Mouse (Mus musculus) intestine, postnatal 0 days (tissue): ENCODE results near the gene Ccdc85c. TPM values are rescaled to one million over a fixed set of nuclear protein-coding genes. Genes with fewer than 3 reads are reported as not detected.

Experiments used
- ATAC-seq: fragments of 200-750 bp; cut with Nextera tagmentation; 2 replicates; pipeline ENCODE4 v1.8.0; 2017; ENCODE audit warnings: mild to moderate bottlenecking, moderate TSS enrichment, moderate library complexity
- H3K27ac ChIP-seq: fragments of 300-500 bp; sonication (generic); 2 replicates; pipeline ENCODE4 v1.5.1; 2014; ENCODE audit warnings: mild to moderate bottlenecking, low read depth, low read length, moderate library complexity
- H3K27me3 ChIP-seq: fragments of 300-500 bp; sonication (generic); replicated peaks from 2 replicates; pipeline ENCODE4 v1.6.1; 2014; ENCODE audit warnings: low read length, mixed read lengths; ENCODE audit not compliant: control insufficient read depth, insufficient read depth
- H3K36me3 ChIP-seq: fragments of 300-500 bp; sonication (generic); 2 replicates; pipeline ENCODE4 v1.6.1; 2014; ENCODE audit warnings: mild to moderate bottlenecking, moderate library complexity; ENCODE audit not compliant: control insufficient read depth, insufficient read depth
- H3K4me1 ChIP-seq: fragments of 300-500 bp; sonication (generic); replicated peaks from 2 replicates; pipeline ENCODE4 v1.6.1; 2014; ENCODE audit warnings: antibody characterized with exemption, low read length, mixed read lengths; ENCODE audit not compliant: control insufficient read depth, insufficient read depth
- H3K4me2 ChIP-seq: fragments of 300-500 bp; sonication (generic); replicated peaks from 2 replicates; pipeline ENCODE4 v1.6.1; 2014; ENCODE audit warnings: low read depth, mild to moderate bottlenecking, moderate library complexity
- H3K4me3 ChIP-seq: fragments of 300-500 bp; sonication (generic); 2 replicates; pipeline ENCODE4 v1.5.1; 2014; ENCODE audit warnings: low read depth, low read length
- H3K9ac ChIP-seq: fragments of 300-500 bp; sonication (generic); 2 replicates; pipeline ENCODE4 v1.6.1; 2014; ENCODE audit warnings: mild to moderate bottlenecking, low read depth, low read length
- H3K9me3 ChIP-seq: fragments of 300-500 bp; sonication (generic); 2 replicates; pipeline ENCODE4 v1.6.1; 2016; ENCODE audit warnings: mixed run types; ENCODE audit not compliant: control insufficient read depth
- CTCF ChIP-seq: sonication (generic); IDR thresholded peaks from 2 replicates; pipeline ENCODE4 v1.5.1; 2016; ENCODE audit warnings: low read depth, mild to moderate bottlenecking, control low read depth, antibody characterized with exemption, moderate library complexity
- WGBS: fragments of 180-500 bp; shearing (Covaris S2); extraction: QIAGEN DNeasy Blood & Tissue Kit; methylation state at CpG from one replicate; pipeline ENCODE4 v1.1.7; 2014; 5-methylcytosine and 5-hydroxymethylcytosine counted together
- polyA plus RNA-seq: library from polyadenylated mRNA; unstranded; fragments of >200 nt; fragmentation: Nextera tagmentation; extraction: Ambion mirVana; gene quantifications from 2 replicates; pipeline ENCODE4 v1.2.1, GENCODE M21; 2015

Ccdc85c gene
- polyA plus RNA-seq, 1 experiment from 2014 or later: 10.1 TPM

DNA sequence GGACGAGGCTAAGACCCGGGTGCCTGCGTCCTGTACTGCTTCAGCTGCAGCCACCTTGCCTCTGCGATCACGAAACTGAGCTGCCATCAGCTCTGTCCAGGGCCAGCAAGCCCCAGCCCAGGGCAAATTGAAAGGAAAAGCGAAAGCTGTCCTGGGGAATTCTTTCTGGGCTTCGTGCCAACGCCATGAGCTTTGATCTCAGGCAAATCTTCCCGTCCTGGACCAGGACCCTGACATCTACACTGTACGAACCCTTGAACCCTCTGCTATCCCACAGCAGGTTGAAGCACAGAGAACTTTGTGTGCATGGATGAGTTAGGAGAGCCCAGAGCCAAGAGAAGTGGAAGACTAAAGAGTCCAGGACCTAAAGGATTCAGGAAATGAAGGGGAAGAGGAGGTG is 25.7 kb downstream of the Ccdc85c start:
- Histone ChIP-seq H3K9ac (no peak overlapping the region), H3K27me3 (no peaks in the 10 kb centered on the region), H3K4me3 (no peak overlapping the region), H3K4me1 (peaks cover 31% of the 10 kb centered on the region), H3K27ac (peak overlapping the region; percentile 94), H3K36me3 (no peaks in the 10 kb centered on the region), H3K9me3 (no peaks in the 10 kb centered on the region), H3K4me2 (peak overlapping the region; percentile 57)
- ATAC-seq: peak; percentile 48
- TF ChIP-seq CTCF: no peak
- 30% methylated on average over 10 of the region's 10 CpGs for WGBS

DNA sequence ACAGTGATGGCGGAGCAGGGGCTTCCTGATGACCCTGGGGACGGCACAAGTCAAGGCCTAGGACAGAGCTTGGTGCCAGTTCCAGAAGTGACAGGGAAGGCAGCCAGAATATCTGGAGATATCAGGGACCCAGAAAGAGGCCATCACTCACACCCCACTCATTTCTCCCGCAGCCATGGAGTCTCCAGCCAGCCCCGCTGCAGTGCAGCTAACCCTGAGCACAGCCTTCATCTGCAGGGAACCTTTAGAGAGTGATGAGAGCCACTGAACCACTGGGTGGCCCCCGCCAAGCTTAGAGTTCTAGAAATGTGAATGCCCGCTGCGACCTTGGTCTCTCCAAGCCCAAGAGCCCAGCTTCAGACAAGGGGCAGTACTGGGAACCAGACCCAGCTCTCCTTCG is 26.2 kb downstream of the Ccdc85c start:
- no peak for TF ChIP-seq CTCF
- 91% methylated on average over 8 of the region's 8 CpGs for WGBS
- Histone ChIP-seq H3K9me3 (no peaks in the 10 kb centered on the region), H3K4me3 (no peak overlapping the region), H3K36me3 (no peaks in the 10 kb centered on the region), H3K27me3 (no peaks in the 10 kb centered on the region), H3K27ac (peak overlapping the region; percentile 24), H3K4me2 (peak overlapping the region; percentile 57), H3K9ac (no peak overlapping the region), H3K4me1 (peaks cover 34% of the 10 kb centered on the region)
- no peak for ATAC-seq

DNA sequence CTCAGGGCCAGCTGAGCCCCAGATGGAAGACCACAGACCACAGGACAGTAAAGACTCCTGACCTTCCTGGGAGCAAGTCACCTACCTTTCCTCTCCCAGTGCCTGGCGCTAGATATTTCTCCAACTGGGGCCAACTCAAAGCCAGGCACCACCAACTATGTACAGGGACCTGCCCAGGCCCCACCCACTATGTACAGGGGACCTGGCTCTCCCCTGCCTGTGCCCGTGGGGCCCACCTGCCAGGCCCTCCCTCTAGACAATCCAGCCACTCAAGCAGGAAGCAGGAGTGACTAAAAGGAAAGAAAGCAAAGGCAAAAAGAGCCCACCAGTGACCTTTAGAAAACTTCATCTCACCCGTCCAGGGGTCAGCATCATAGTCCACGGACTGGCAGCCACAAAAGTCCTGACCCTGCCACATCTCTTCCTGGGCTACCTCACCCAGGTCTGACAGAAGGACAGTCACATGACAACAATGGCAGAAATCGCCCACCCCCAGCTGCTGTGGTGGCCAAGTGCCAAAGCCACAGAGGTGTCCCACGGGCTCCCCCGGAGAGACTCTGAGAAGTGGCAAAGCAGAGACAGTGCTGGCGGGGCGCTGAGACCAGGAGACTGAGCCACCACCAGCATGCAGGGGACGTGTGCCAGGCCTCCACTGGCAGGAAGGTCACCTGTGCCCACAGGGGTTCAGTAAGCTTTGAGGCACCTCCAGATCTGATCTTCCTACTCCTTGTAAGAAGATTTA is 28.3 kb downstream of the Ccdc85c start:
- peak overlapping the region; percentile 54 for H3K27ac ChIP-seq
- H3K4me2 ChIP-seq: peak overlapping the region; percentile 30
- no peaks in the 10 kb centered on the region for H3K36me3 ChIP-seq
- H3K9me3 ChIP-seq: no peaks in the 10 kb centered on the region
- TF ChIP-seq CTCF: no peak
- no peaks in the 10 kb centered on the region for H3K27me3 ChIP-seq
- 60% methylated on average over 10 of the region's 10 CpGs for WGBS
- H3K4me3 ChIP-seq: no peak overlapping the region
- H3K9ac ChIP-seq: peak overlapping the region; percentile 7; the same call in 1 of the 2 replicates
- H3K4me1 ChIP-seq: peaks cover 25% of the 10 kb centered on the region
- no peak for ATAC-seq

DNA sequence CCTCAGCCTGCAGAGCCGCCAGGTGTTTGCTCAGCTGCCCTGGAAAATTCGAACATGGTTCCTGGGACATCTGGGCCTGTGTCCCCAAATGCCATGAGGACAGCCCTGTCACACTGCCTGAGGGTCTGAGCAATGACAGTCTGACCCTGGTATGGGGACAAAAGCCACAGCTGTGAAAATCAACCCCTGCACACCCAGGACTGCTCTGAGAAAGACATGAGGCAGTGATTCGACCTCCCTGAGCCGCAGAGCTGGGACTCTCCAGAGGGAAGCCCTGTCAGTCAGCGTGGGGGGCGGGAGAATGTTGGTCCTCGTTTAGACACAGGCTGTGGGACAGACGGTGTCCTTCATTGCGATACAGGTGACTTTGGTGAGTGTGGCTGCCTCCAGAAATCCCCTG is 29.6 kb downstream of the Ccdc85c start:
- H3K9me3 ChIP-seq: no peaks in the 10 kb centered on the region
- no peaks in the 10 kb centered on the region for H3K36me3 ChIP-seq
- peak overlapping the region; percentile 83; the same call in 1 of the 2 replicates for H3K27ac ChIP-seq
- no peak for TF ChIP-seq CTCF
- peaks cover 21% of the 10 kb centered on the region for H3K4me1 ChIP-seq
- no peak overlapping the region for H3K9ac ChIP-seq
- 58% methylated on average over 9 of the region's 9 CpGs for WGBS
- no peak overlapping the region for H3K4me3 ChIP-seq
- H3K4me2 ChIP-seq: peak overlapping the region; percentile 45; the same call in 1 of the 2 replicates
- no peak for ATAC-seq
- no peaks in the 10 kb centered on the region for H3K27me3 ChIP-seq

DNA sequence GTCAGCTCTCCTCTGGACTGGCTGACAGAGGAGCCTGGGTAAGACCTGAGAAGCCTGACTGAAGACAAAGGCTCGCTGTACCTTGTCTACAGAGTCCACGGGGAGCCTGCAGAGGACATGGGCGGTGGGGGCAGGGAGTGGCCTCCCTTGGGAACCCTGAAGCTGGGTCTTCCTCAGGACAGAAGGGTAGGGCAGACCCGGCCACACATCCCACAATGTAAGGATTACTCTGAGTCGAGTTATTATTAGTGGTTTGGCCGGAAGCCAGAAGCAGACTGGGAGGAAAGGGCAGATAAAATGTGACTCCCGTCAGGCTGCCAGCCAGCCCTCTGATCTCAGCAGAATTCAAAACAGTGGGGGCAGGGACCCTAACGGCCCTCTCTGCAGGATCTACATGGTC is 30.4 kb downstream of the Ccdc85c start:
- Histone ChIP-seq H3K4me1 (peaks cover 15% of the 10 kb centered on the region), H3K9ac (no peak overlapping the region), H3K4me2 (peak overlapping the region; percentile 45), H3K9me3 (no peaks in the 10 kb centered on the region), H3K4me3 (no peak overlapping the region), H3K36me3 (no peaks in the 10 kb centered on the region), H3K27me3 (no peaks in the 10 kb centered on the region), H3K27ac (peak overlapping the region; percentile 83)
- ATAC-seq: peak; percentile 18
- TF ChIP-seq CTCF: no peak
- WGBS: under 1% methylated on average over 8 of the region's 8 CpGs

DNA sequence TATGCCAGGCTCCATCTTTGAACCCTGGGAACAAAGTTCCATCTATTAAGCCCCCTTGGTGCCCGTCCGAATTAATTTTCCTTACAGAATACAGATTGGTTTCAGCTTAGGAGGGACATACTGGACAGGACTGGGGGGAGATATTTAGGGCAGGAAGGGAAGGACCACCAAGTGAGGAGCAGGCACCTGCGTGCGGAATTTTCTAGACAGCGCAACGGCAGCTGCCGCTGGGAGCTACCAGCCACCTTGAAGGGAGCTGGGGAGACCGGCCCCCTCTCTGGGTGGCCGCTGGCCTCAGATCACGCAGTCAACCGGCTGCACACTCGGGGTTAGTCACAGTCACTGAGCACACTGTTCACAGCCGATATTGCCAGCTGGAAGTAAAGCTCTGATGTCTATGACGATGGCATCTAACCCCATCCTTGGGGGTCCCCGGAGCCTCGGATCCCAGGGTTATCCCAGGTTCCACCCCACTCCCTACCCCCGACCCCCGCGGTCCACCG is 32.9 kb downstream of the Ccdc85c start:
- no peak overlapping the region for H3K4me2 ChIP-seq
- H3K27me3 ChIP-seq: no peaks in the 10 kb centered on the region
- H3K4me3 ChIP-seq: no peak overlapping the region
- peaks cover 18% of the 10 kb centered on the region; the same call in 1 of the 2 replicates for H3K4me1 ChIP-seq
- H3K9ac ChIP-seq: no peak overlapping the region
- H3K9me3 ChIP-seq: no peaks in the 10 kb centered on the region
- H3K36me3 ChIP-seq: no peaks in the 10 kb centered on the region
- WGBS: 89% methylated on average over 20 of the region's 20 CpGs
- no peak overlapping the region for H3K27ac ChIP-seq
- no peak for ATAC-seq
- TF ChIP-seq CTCF: no peak
